Mouse (Mus musculus) embryonic fibroblast, embryonic 13.5 days (primary cell): ENCODE results near the gene Gm9508.

Experiments used
- CTCF ChIP-seq: IDR thresholded peaks from 2 replicates; pipeline ENCODE4 v1.5.1; 2011; ENCODE audit warnings: mild to moderate bottlenecking, control low read depth, low read length, moderate library complexity, borderline replicate concordance; ENCODE audit not compliant: insufficient read depth
- POLR2A ChIP-seq: IDR thresholded peaks from 2 replicates; pipeline ENCODE4 v1.6.1; 2011; ENCODE audit warnings: low read depth, mild to moderate bottlenecking, control low read depth, low read length, moderate library complexity

DNA sequence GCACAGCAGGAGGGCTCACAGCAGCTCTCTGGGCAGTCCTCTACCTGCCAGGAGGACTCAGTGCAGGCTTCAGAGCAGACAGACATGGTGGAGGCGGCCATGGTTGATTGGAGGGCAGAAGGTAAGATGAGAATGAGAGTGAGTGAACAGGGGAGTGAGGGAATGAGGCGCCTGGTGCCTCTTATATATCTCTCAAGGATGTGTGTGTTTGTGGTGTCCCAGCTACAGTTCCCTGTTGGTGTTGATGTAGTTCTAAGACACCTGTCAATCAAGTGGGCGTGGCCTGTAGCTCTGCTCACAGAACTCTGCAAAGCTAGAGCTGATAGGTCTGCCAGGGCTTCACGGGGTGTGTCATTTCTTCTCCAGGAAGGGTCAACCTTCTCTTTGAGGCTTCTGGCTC lies at the start of gene Gm9508:
- no peak for TF ChIP-seq CTCF
- no peak for TF ChIP-seq POLR2A
